Mouse (Mus musculus) gastrocnemius, postnatal 14 days (tissue): ENCODE data around the gene Gm45716. TPM values are rescaled to one million over a fixed set of nuclear protein-coding genes. Genes with fewer than 3 reads are reported as not detected.
"Not testable (repeated sequence)": the region's sequence is repeated elsewhere in the genome, so short reads cannot be mapped to it uniquely, and the experiment has no call there.

ENCODE experiments used
- DNase-seq: peaks from one replicate; pipeline ENCODE4 v3.0.0; 2021; ENCODE audit warnings: mixed read lengths
- intact Hi-C: fragments of 180-260 bp; cut with DNase I; formaldehyde crosslinking; loops from one replicate; pipeline ENCODE4 v1.15.1; 2025; ENCODE audit warnings: low total_unique reads
- total RNA-seq, 2 experiments: library from RNA; stranded (reverse); gene quantifications; 2 replicates each; pipeline ENCODE4 v1.2.3; 2021

Gene Gm45716
- total RNA-seq, 2 experiments from 2014 or later: 1.9 to 2.4 TPM

GRCm38 (mm10) chr11:90270132-90270877 lies 82.8 kb downstream of the Gm45716 start:
- no peak for DNase-seq
- intact Hi-C loops: no loop called here

DNA sequence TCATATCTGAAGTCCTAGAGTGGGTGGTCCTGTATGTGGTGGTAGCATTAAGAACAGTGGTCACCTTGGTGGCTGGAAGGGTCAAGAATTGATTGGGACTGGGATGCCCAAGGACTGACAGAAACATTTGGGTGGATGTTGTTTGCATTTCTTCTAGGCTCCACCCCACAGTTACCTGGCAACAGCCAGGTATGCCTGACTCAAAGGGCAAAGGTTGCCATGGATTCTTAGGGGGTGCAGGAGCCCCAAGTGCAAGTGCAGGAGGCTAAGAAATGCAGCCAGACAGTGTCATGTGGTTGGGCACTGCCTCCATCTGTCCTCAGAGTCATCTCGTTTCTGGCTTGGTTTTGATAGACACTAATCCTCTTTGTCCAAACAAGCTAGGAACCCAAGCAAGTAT lies 86.7 kb downstream of the Gm45716 start:
- DNase-seq: no peak
- intact Hi-C loops: no loop called here

- peak; percentile 71 for DNase-seq
- intact Hi-C loops: no loop called here
Observed at GRCm38 (mm10) chr11:90275663-90276062, 88.2 kb downstream of the Gm45716 start.

GRCm38 (mm10) chr11:90276150-90276549 lies 88.7 kb downstream of the Gm45716 start:
- no peak for DNase-seq
- intact Hi-C loops: no loop called here

- DNase-seq: peak; percentile 55
- intact Hi-C loops: no loop called here
Observed at GRCm38 (mm10) chr11:90276561-90276960, 89.1 kb downstream of the Gm45716 start.

DNA sequence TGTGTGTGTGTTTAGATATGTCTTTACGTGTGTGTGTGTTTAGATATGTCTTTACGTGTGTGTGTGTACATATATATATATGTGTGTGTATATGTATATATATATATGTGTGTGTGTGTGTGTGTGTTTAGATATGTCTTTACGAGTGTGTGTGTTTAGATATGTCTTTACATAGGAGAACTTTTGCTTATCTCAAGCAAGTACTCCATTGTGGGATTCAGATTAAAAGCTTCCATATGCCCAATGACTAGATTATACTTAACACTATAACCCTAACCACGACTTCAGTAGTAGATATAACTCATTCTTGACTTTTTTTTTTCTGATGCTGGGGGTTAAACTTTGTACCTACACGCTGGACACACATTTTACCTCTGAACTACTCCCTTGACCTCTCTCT lies 92.6 kb downstream of the Gm45716 start:
- intact Hi-C loops: no loop called here
- DNase-seq: no peak

GRCm38 (mm10) chr11:90281943-90282342 lies 94.5 kb downstream of the Gm45716 start:
- DNase-seq, intact Hi-C loops: not testable (repeated sequence)

- intact Hi-C loops: no loop called here
- no peak for DNase-seq
Observed at GRCm38 (mm10) chr11:90283159-90283558, 95.7 kb downstream of the Gm45716 start.

DNA sequence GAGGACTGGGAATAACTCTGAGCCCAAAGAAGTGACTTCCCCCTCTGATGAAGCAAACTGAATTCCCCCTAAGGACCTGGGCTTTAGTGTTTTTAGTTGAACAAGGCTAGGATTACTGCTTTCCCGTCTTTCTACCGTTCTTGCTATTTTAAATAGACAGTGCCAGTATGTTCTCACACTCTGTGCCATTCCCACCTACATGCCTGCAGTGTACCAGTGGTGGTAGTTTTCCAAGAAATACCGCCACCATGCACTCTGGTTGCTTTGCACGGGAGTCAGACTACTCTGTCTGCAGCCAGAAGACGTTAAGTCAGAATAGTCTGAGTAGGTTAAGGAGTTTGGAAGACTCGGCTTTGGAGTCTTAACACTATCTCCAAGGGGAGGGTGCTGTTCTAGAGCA lies 96.1 kb downstream of the Gm45716 start:
- intact Hi-C loops: no loop called here
- DNase-seq: no peak

DNA sequence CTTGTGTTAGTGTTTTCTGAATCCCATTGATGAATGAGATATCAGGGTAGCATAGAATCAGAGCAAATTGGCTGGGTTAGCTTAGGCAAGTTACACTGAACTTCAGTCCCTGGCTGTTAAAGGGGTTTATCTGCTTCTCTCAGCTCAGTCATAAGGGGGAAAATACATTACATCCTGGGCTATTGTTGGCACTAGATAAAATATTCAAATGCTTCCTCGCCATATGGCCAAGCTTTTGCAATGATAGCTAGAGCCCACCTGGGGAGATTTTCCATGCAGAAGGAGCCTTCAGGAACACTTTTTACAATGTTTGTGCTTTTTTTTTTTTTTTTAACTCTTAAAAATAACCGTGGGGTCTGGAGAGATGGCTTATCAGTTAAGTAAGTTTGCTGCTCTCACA lies 96.6 kb downstream of the Gm45716 start:
- intact Hi-C loops: no loop called here
- DNase-seq: no peak

- intact Hi-C loops: no loop called here
- DNase-seq: no peak
Observed at GRCm38 (mm10) chr11:90284623-90285022, 97.1 kb downstream of the Gm45716 start.

- intact Hi-C loops: no loop called here
- DNase-seq: no peak
Observed at GRCm38 (mm10) chr11:90286550-90287154, 99.2 kb downstream of the Gm45716 start.

GRCm38 (mm10) chr11:90291156-90291555 lies 103.7 kb downstream of the Gm45716 start:
- no peak for DNase-seq
- intact Hi-C loops: no loop called here

DNA sequence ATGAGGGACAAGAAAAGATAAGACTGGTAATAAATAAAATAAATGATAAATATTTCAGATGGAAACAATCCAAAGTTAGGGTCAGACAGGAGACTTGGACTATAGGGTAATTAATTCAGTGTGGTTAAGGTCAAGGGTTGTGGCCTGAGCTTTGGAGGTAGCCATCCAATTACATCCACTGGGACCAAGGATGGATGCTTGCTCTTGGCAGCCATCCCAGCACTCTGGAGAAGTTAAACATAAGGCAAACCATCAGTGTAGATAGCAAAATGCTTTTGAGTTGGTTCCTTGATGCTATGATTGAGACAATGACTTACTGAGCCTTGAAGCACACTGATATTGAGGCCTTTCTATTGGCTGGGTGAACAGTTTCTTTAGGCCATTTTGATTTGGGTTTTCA lies 105.3 kb downstream of the Gm45716 start:
- DNase-seq: no peak
- intact Hi-C loops: no loop called here

GRCm38 (mm10) chr11:90294622-90295021 lies 107.1 kb downstream of the Gm45716 start:
- intact Hi-C loops: no loop called here
- no peak for DNase-seq

Other genes with a start within 250 kb of the Gm45716 start
- 1 to 10 TPM; 2.6 to 3.0 TPM for gene Pctp, start 184.8 kb upstream of the Gm45716 start, total RNA-seq
- 10 to 100 TPM; 12.8 to 16.8 TPM for gene Tmem100, start 157.3 kb upstream of the Gm45716 start, total RNA-seq
- gene Mmd, start 61.8 kb downstream of the Gm45716 start, total RNA-seq: 10 to 100 TPM in 1 of 2 experiments, 1 to 10 TPM in 1; 7.8 to 10.7 TPM
- gene Hlf, start 203.2 kb downstream of the Gm45716 start, total RNA-seq: 1 to 10 TPM; 3.7 to 3.9 TPM